Mouse (Mus musculus) olfactory bulb, adult 2 months (tissue): Measurements from ENCODE around the gene Marco.

Source experiments
- CTCF ChIP-seq: fragments of 200-500 bp; IDR thresholded peaks from 2 replicates; pipeline ENCODE4 v1.5.1; 2012; ENCODE audit warnings: low read depth, mild to moderate bottlenecking, low read length, moderate library complexity; ENCODE audit not compliant: insufficient read depth
- POLR2A ChIP-seq: fragments of 200-500 bp; IDR thresholded peaks from 2 replicates; pipeline ENCODE4 v1.6.1; 2012; ENCODE audit warnings: mild to moderate bottlenecking, low read depth, low read length, moderate library complexity; ENCODE audit not compliant: insufficient read depth

DNA sequence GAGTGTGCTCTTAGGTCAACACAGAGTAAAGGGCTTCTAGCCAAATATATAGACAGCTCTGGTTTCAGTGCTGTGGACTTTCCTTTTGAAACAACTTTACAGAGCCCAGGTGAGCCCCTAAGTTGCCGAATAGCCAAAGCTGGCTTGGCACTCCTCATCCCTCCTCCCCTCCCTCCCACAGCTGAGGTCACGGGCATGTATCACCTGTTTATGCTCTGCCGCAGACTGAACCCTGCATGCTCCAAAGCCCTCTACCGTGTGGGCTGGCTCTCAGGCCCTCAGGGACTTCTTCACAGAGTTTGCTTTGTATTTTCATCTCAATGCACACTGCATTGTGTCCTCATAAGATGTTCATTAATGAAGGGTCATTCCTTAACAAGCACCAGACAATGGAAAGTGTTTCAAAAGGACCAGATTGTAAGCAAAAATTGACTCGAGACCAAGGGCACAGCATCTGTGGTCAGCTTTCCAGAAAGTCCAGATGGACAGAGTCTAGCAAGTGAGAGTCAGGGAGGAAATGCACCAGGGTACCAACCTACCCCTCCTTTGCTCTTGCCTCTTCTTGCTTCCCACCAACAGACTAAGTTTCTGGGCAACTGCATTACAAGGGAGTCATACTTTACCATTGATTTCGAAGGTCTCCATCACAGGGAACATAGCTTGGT lies 646 bp downstream of the Marco start:
- TF ChIP-seq CTCF (no peak), POLR2A (no peak)
